Mouse (Mus musculus): ENCODE results near the gene Zfp689. TPM values are rescaled to one million over a fixed set of nuclear protein-coding genes. Genes with fewer than 3 reads are reported as not detected.

The Zfp689 gene
- polyA plus RNA-seq, 1 experiment: not detected

GRCm38 (mm10) chr7:127479318-127480225 lies 30.6 kb upstream of the Zfp689 start:
- 2% methylated on average over 45 of the region's 48 CpGs for WGBS
- TF ChIP-seq CTCF (IDR thresholded peaks at IDR 0.05; ENCODE audit: insufficient read depth, low read depth, low read length) (no peak), POLR2A (IDR thresholded peaks at IDR 0.05; ENCODE audit: insufficient read depth, low read depth, low read length) (no peak)
- Histone ChIP-seq H3K27ac (ENCODE audit: insufficient read depth, low read depth, low read length) (peak overlapping the region; percentile 98), H3K4me3 (ENCODE audit: insufficient read depth, low read depth, low read length) (peak overlapping the region; percentile 92), H3K4me1 (ENCODE audit: control insufficient read depth, insufficient read depth, low read length) (peaks cover 11% of the 10 kb centered on the region; the same call in 1 of the 2 replicates)

GRCm38 (mm10) chr7:127478635-127479317 lies 29.8 kb upstream of the Zfp689 start, which contains the start of gene Fbrs:
Gene Fbrs, plus strand, starts transcription at chr7:127479199.
- peak; percentile 28; the same call in 1 of the 2 replicates for TF ChIP-seq POLR2A (IDR thresholded peaks at IDR 0.05; ENCODE audit: insufficient read depth, low read depth, low read length)
- no peak for TF ChIP-seq CTCF (IDR thresholded peaks at IDR 0.05; ENCODE audit: insufficient read depth, low read depth, low read length)
- Histone ChIP-seq H3K27ac (ENCODE audit: insufficient read depth, low read depth, low read length) (peak within 1 kb of the TSS; percentile 98), H3K4me1 (ENCODE audit: control insufficient read depth, insufficient read depth, low read length) (peaks cover 11% of the 10 kb centered on the region; the same call in 1 of the 2 replicates), H3K4me3 (ENCODE audit: insufficient read depth, low read depth, low read length) (peak within 1 kb of the TSS; percentile 92)
- under 1% methylated on average over 62 of the region's 62 CpGs for WGBS

- H3K4me3 ChIP-seq (ENCODE audit: insufficient read depth, low read depth, low read length): peak overlapping the region; percentile 92
- H3K4me1 ChIP-seq (ENCODE audit: control insufficient read depth, insufficient read depth, low read length): peaks cover 13% of the 10 kb centered on the region; the same call in 1 of the 2 replicates
- TF ChIP-seq POLR2A (IDR thresholded peaks at IDR 0.05; ENCODE audit: insufficient read depth, low read depth, low read length): peak; percentile 19
- TF ChIP-seq CTCF (IDR thresholded peaks at IDR 0.05; ENCODE audit: insufficient read depth, low read depth, low read length): no peak
- under 1% methylated on average over 50 of the region's 50 CpGs for WGBS
- peak overlapping the region; percentile 98 for H3K27ac ChIP-seq (ENCODE audit: insufficient read depth, low read depth, low read length)
Measured at GRCm38 (mm10) chr7:127477687-127478634, 29.0 kb upstream of the Zfp689 start.

GRCm38 (mm10) chr7:127476855-127477254 lies 27.9 kb upstream of the Zfp689 start:
- WGBS: 81% methylated on average over 4 of the region's 4 CpGs

GRCm38 (mm10) chr7:127476336-127476735 lies 27.4 kb upstream of the Zfp689 start:
- TF ChIP-seq POLR2A (IDR thresholded peaks at IDR 0.05; ENCODE audit: insufficient read depth, low read depth, low read length): no peak
- no peak for TF ChIP-seq CTCF (IDR thresholded peaks at IDR 0.05; ENCODE audit: insufficient read depth, low read depth, low read length)
- no peak overlapping the region for H3K27ac ChIP-seq (ENCODE audit: insufficient read depth, low read depth, low read length)
- no peak overlapping the region for H3K4me3 ChIP-seq (ENCODE audit: insufficient read depth, low read depth, low read length)
- 90% methylated on average over 11 of the region's 11 CpGs for WGBS
- H3K4me1 ChIP-seq (ENCODE audit: control insufficient read depth, insufficient read depth, low read length): peaks cover 9% of the 10 kb centered on the region; the same call in 1 of the 2 replicates

More at GRCm38 (mm10) chr7:127476855-127477254, 27.9 kb upstream of the Zfp689 start:
- no peak for TF ChIP-seq POLR2A (IDR thresholded peaks at IDR 0.05; ENCODE audit: insufficient read depth, low read depth, low read length)
- TF ChIP-seq CTCF (IDR thresholded peaks at IDR 0.05; ENCODE audit: insufficient read depth, low read depth, low read length): no peak
- no peak overlapping the region for H3K4me3 ChIP-seq (ENCODE audit: insufficient read depth, low read depth, low read length)
- H3K27ac ChIP-seq (ENCODE audit: insufficient read depth, low read depth, low read length): peak overlapping the region; percentile 98; the same call in 1 of the 2 replicates
- H3K4me1 ChIP-seq (ENCODE audit: control insufficient read depth, insufficient read depth, low read length): peaks cover 9% of the 10 kb centered on the region; the same call in 1 of the 2 replicates

GRCm38 (mm10) chr7:127475186-127475740 lies 26.3 kb upstream of the Zfp689 start:
- H3K4me3 ChIP-seq (ENCODE audit: insufficient read depth, low read depth, low read length): no peak overlapping the region
- WGBS: 93% methylated on average over 11 of the region's 11 CpGs
- H3K4me1 ChIP-seq (ENCODE audit: control insufficient read depth, insufficient read depth, low read length): peaks cover 9% of the 10 kb centered on the region; the same call in 1 of the 2 replicates
- no peak overlapping the region for H3K27ac ChIP-seq (ENCODE audit: insufficient read depth, low read depth, low read length)
- TF ChIP-seq POLR2A (IDR thresholded peaks at IDR 0.05; ENCODE audit: insufficient read depth, low read depth, low read length): no peak
- TF ChIP-seq CTCF (IDR thresholded peaks at IDR 0.05; ENCODE audit: insufficient read depth, low read depth, low read length): no peak

GRCm38 (mm10) chr7:127474378-127475070 lies 25.6 kb upstream of the Zfp689 start:
- 56% methylated on average over 6 of the region's 6 CpGs for WGBS
- Histone ChIP-seq H3K4me3 (ENCODE audit: insufficient read depth, low read depth, low read length) (no peak overlapping the region), H3K27ac (ENCODE audit: insufficient read depth, low read depth, low read length) (no peak overlapping the region), H3K4me1 (ENCODE audit: control insufficient read depth, insufficient read depth, low read length) (peaks cover 6% of the 10 kb centered on the region; the same call in 1 of the 2 replicates)
- no peak for TF ChIP-seq POLR2A (IDR thresholded peaks at IDR 0.05; ENCODE audit: insufficient read depth, low read depth, low read length)
- TF ChIP-seq CTCF (IDR thresholded peaks at IDR 0.05; ENCODE audit: insufficient read depth, low read depth, low read length): no peak

Data from olfactory bulb, adult 2 months (tissue).